7 mouse cellular contexts compared by ENCODE assay signal in the genomic region with DNA sequence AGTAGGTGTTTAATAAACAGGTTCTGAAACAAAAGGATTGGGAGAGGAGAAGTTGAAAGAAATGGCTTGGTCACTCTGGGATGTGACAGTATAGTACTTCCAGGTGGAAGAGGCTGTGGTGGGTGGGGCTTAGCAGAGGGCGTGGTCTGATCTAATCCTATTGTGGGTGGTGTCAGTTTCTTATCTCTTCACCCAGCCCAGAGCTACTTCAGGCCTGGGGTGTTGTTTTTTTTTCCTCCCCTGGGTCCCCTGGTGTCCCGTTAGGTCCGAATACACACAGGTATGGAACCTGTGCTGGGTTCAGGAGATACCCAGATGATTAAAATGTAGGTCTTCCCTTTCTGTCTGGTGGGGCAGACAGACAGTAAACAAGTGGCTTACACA. TPM values are rescaled to one million over a fixed set of nuclear protein-coding genes. Genes with fewer than 3 reads are reported as not detected.
DNase-seq lines count a peak whose midpoint lies in the region; ATAC-seq lines count a peak whose summit lies in the region.

No protein-coding gene starts in this region.

- peak overlapping the region; percentile 95 for H3K4me3 ChIP-seq in heart, embryonic 13.5 days
- H3K4me3 ChIP-seq in macrophage (ENCODE audit: inconsistent target), result no peak overlapping the region
- peak overlapping the region; percentile 3; the same call in 1 of the 2 replicates for H3K4me3 ChIP-seq in stomach, embryonic 15.5 days (replicated peaks)

- no peaks in the 10 kb centered on the region for H3K27me3 ChIP-seq in heart, embryonic 13.5 days (replicated peaks)
- H3K27me3 ChIP-seq in stomach, embryonic 15.5 days (replicated peaks), result no peaks in the 10 kb centered on the region

- peak overlapping the region; percentile 100 for H3K27ac ChIP-seq in heart, embryonic 13.5 days (replicated peaks)
- H3K27ac ChIP-seq in macrophage, result peak overlapping the region; percentile 53
- peak overlapping the region; percentile 98 for H3K27ac ChIP-seq in stomach, embryonic 15.5 days

- peak overlapping the region; percentile 97 for H3K4me2 ChIP-seq in heart, embryonic 13.5 days
- peak overlapping the region; percentile 75 for H3K4me2 ChIP-seq in stomach, embryonic 15.5 days

- H3K79me2 ChIP-seq in macrophage (ENCODE audit: inconsistent target), result no peaks in the 10 kb centered on the region

- WGBS in heart, embryonic 13.5 days, result 16% methylated on average over 3 of the region's 3 CpGs
- WGBS in macrophage (ENCODE audit: missing documents), result 15% methylated on average over 3 of the region's 3 CpGs
- 31% methylated on average over 3 of the region's 3 CpGs for WGBS in stomach, embryonic 15.5 days

- ATAC-seq in heart, embryonic 13.5 days (ENCODE audit: extremely low read depth, insufficient number of reproducible peaks, low FRiP score, low TSS enrichment), result peak; percentile 29; the same call in 1 of the 2 replicates
- ATAC-seq in stomach, embryonic 15.5 days (ENCODE audit: insufficient read depth, low FRiP score, low read depth), result peak; percentile 39

- H3K9ac ChIP-seq in heart, embryonic 13.5 days, result peak overlapping the region; percentile 100
- H3K9ac ChIP-seq in stomach, embryonic 15.5 days, result no peak overlapping the region

- DNase-seq in NIH3T3 (ENCODE audit: low read depth), result peak; percentile 46
- peak; percentile 64 for DNase-seq in embryo, embryonic 9.5 days (ENCODE audit: extremely low spot score)
- DNase-seq in kidney, postnatal 10 days, result peak; percentile 83
- DNase-seq in frontal cortex, postnatal 14 days (ENCODE audit: low spot score in 2 of 2), result no peak

- 0 out of 2 replicates have a peak, but pooled peaks cover 3% of the 10 kb centered on the region for H3K36me3 ChIP-seq in heart, embryonic 13.5 days
- H3K36me3 ChIP-seq in macrophage (ENCODE audit: inconsistent target), result no peaks in the 10 kb centered on the region
- no peaks in the 10 kb centered on the region for H3K36me3 ChIP-seq in stomach, embryonic 15.5 days

- no peaks in the 10 kb centered on the region for H3K9me3 ChIP-seq in heart, embryonic 13.5 days
- H3K9me3 ChIP-seq in stomach, embryonic 15.5 days, result no peaks in the 10 kb centered on the region

- peaks cover 42% of the 10 kb centered on the region for H3K4me1 ChIP-seq in heart, embryonic 13.5 days
- H3K4me1 ChIP-seq in stomach, embryonic 15.5 days, result peaks cover 39% of the 10 kb centered on the region

RNA-seq across cellular contexts. Expression of a gene that starts 2.1 kb away (rescaled TPM):
- polyA plus RNA-seq in heart, embryonic 13.5 days (2015; fragmentation: Nextera tagmentation; extraction: Ambion mirVana), result 59.8 and 61.9 TPM in 2 replicates
- total RNA-seq in macrophage (2018; cell fraction: chromatin; rRNA removed), result 10 to 100 TPM in 23 of 26 experiments, 1 to 10 TPM in 3; 6.7 to 76.0 (median 27.1) TPM
- 10 to 100 TPM; 13.8 to 30.2 (median 21.6) TPM for total RNA-seq in macrophage (2018; cell fraction: cytosol; rRNA removed)
- total RNA-seq in macrophage (2018; cell fraction: nucleus; rRNA removed), result 10 to 100 TPM in 22 of 26 experiments, 1 to 10 TPM in 4; 4.9 to 56.0 (median 16.1) TPM
- 20.3 to 44.3 TPM (median 27.6 TPM) in 3 replicates for polyA plus RNA-seq in macrophage (2018)
- polyA plus RNA-seq in stomach, embryonic 15.5 days (2015; fragmentation: Nextera tagmentation; extraction: Ambion mirVana), result 92.4 and 98.5 TPM in 2 replicates

Comparison
In these comparisons a context has a peak if more than half of its experiments do, and no peak if none do; other contexts are left out.
1. DNase-seq: peak in NIH3T3 (single experiment), embryo, embryonic 9.5 days (single experiment) and kidney, postnatal 10 days (single experiment); none in frontal cortex, postnatal 14 days (0 of 2).
2. Peak in every context shown above with its lines, with median percentiles within 50 percentile points of each other: H3K27ac ChIP-seq.